Mouse (Mus musculus): ENCODE data around the gene Csrp3.

DNA sequence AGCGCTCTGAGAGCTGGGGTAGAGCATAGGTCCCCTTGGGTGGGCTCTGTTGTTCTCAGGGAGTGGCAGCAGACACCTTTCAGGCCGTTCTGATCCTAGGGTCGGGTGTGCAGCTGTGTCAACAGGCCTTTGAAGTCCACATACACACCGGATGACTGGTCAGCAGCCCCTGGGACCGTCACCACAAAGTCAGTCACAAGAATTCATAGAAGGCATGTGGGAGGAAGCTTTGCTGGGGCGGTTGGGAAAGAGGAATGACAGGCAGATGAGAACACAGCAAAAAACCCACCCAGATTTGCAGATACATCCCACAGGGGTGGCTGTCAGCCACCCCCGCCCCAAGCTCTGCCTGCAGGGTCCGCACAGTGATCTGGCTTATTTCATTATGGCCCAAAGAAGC is 40.1 kb upstream of the Csrp3 start:
- TF ChIP-seq CTCF (IDR thresholded peaks at IDR 0.05; ENCODE audit: control insufficient read depth, insufficient read depth, low read length) (no peak), POLR2A (IDR thresholded peaks at IDR 0.05; ENCODE audit: borderline replicate concordance, control insufficient read depth, low read depth, low read length) (no peak)

Measured in bone marrow, adult 2 months (tissue).